ENCODE assay signal across 16 mouse cellular contexts in the genomic region with DNA sequence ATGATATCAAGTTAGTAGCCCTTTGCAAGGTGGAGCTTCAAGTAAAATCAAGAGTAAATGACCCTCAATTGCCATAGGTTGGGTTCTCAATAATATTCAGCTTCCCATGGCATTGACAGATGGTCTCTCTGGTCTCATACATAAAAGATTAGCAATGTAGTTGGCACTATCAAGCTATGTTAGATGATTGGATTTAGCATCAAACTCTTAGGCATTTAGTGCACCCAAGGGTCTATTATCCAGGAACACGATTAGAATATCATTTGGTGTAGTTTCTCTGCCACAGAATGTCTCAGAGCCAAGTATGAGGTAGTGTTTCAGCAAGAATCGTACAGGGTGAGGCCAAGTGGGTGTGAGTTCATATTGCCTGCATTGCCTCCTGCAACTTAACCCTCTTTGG.
DNase-seq lines count a peak whose midpoint lies in the region; ATAC-seq lines count a peak whose summit lies in the region.
"Had no signal": no experiment of that assay in that cellular context is flagged by ENCODE, and none has a peak within 500 bp of the region (broad histone marks: within the 10 kb centered on the region; RNA-seq: fewer than 3 reads in every experiment).

No protein-coding gene starts in this region.

- peak; percentile 36 for DNase-seq in heart, adult 11 months
- DNase-seq in mesoderm, embryonic 11.5 days (ENCODE audit: low read depth, low spot score): peak; percentile 22
- DNase-seq in frontal cortex, postnatal 36 days (ENCODE audit: low spot score in 2 of 2): no peak
- no peak for DNase-seq in thymus, postnatal 14 days
- DNase-seq: cerebellum, adult 11-12 months; kidney, adult 2 months; layer of hippocampus, postnatal 36 days; right cerebral cortex, postnatal 4 days; thymus, postnatal 25 days had no signal

- H3K4me3 ChIP-seq in heart, embryonic 11.5 days (ENCODE audit: low read depth, low read length): no peak overlapping the region
- H3K4me3 ChIP-seq in forebrain, embryonic 15.5 days: no peak overlapping the region
- no peak overlapping the region for H3K4me3 ChIP-seq in neural tube, embryonic 14.5 days (ENCODE audit: low read depth, low read length)
- H3K4me3 ChIP-seq: embryonic facial prominence, embryonic 13.5 days; liver, embryonic 12.5 days; lung, embryonic 15.5 days had no signal

- no peak overlapping the region for H3K9ac ChIP-seq in heart, embryonic 11.5 days (ENCODE audit: low read depth, low read length)
- H3K9ac ChIP-seq in forebrain, embryonic 15.5 days (replicated peaks): no peak overlapping the region
- no peak overlapping the region for H3K9ac ChIP-seq in neural tube, embryonic 14.5 days (replicated peaks; ENCODE audit: low read depth, low read length)
- H3K9ac ChIP-seq: embryonic facial prominence, embryonic 13.5 days; liver, embryonic 12.5 days; lung, embryonic 15.5 days had no signal

- H3K36me3 ChIP-seq in heart, embryonic 11.5 days (ENCODE audit: control insufficient read depth, insufficient read depth, low read length): no peaks in the 10 kb centered on the region
- H3K36me3 ChIP-seq in forebrain, embryonic 15.5 days: no peaks in the 10 kb centered on the region
- H3K36me3 ChIP-seq in neural tube, embryonic 14.5 days (ENCODE audit: control insufficient read depth, insufficient read depth, low read length): no peaks in the 10 kb centered on the region
- H3K36me3 ChIP-seq: embryonic facial prominence, embryonic 13.5 days; liver, embryonic 12.5 days; lung, embryonic 15.5 days had no signal

- H3K4me2 ChIP-seq in heart, embryonic 11.5 days: no peak overlapping the region
- H3K4me2 ChIP-seq in forebrain, embryonic 15.5 days (replicated peaks): no peak overlapping the region
- H3K4me2 ChIP-seq in neural tube, embryonic 14.5 days (ENCODE audit: low read depth, low read length): no peak overlapping the region
- H3K4me2 ChIP-seq: embryonic facial prominence, embryonic 13.5 days; liver, embryonic 12.5 days; lung, embryonic 15.5 days had no signal

- H3K27ac ChIP-seq in heart, embryonic 11.5 days (ENCODE audit: low read depth, low read length): no peak overlapping the region
- peak overlapping the region; percentile 89 for H3K27ac ChIP-seq in forebrain, embryonic 15.5 days (replicated peaks)
- peak overlapping the region; percentile 92 for H3K27ac ChIP-seq in neural tube, embryonic 14.5 days (ENCODE audit: low read depth, low read length)
- H3K27ac ChIP-seq: embryonic facial prominence, embryonic 13.5 days; liver, embryonic 12.5 days; lung, embryonic 15.5 days had no signal

- no peak for ATAC-seq in heart, embryonic 11.5 days (replicated peaks; ENCODE audit: insufficient number of reproducible peaks, low FRiP score, low TSS enrichment)
- ATAC-seq in forebrain, embryonic 15.5 days (replicated peaks): peak; percentile 21
- ATAC-seq in neural tube, embryonic 14.5 days (ENCODE audit: low read depth): peak; percentile 44; the same call in 1 of the 2 replicates
- ATAC-seq: liver, embryonic 12.5 days; Patski had no signal

- 60% methylated on average over 2 of the region's 2 CpGs for WGBS in heart, embryonic 11.5 days (ENCODE audit: insufficient replicate concordance)
- WGBS in forebrain, embryonic 15.5 days: 47% methylated on average over 2 of the region's 2 CpGs
- 24% methylated on average over 2 of the region's 2 CpGs for WGBS in neural tube, embryonic 14.5 days

- H3K4me1 ChIP-seq in heart, embryonic 11.5 days (ENCODE audit: control insufficient read depth, insufficient read depth, low read length): no peaks in the 10 kb centered on the region
- peaks cover 48% of the 10 kb centered on the region for H3K4me1 ChIP-seq in forebrain, embryonic 15.5 days
- H3K4me1 ChIP-seq in neural tube, embryonic 14.5 days (ENCODE audit: control insufficient read depth, insufficient read depth, low read length): peaks cover 33% of the 10 kb centered on the region
- H3K4me1 ChIP-seq: liver, embryonic 12.5 days; lung, embryonic 15.5 days had no signal

- H3K27me3 ChIP-seq in heart, embryonic 11.5 days (ENCODE audit: control insufficient read depth, insufficient read depth, low read length): no peaks in the 10 kb centered on the region
- no peaks in the 10 kb centered on the region for H3K27me3 ChIP-seq in forebrain, embryonic 15.5 days
- H3K27me3 ChIP-seq in neural tube, embryonic 14.5 days (ENCODE audit: control insufficient read depth, insufficient read depth, low read length): no peaks in the 10 kb centered on the region
- H3K27me3 ChIP-seq: embryonic facial prominence, embryonic 13.5 days; liver, embryonic 12.5 days; lung, embryonic 15.5 days; Patski had no signal

- H3K9me3 ChIP-seq in heart, embryonic 11.5 days (replicated peaks; ENCODE audit: control insufficient read depth, low read length): no peaks in the 10 kb centered on the region
- H3K9me3 ChIP-seq in forebrain, embryonic 15.5 days: no peaks in the 10 kb centered on the region
- H3K9me3 ChIP-seq in neural tube, embryonic 14.5 days (ENCODE audit: control insufficient read depth, low read length): no peaks in the 10 kb centered on the region
- H3K9me3 ChIP-seq: embryonic facial prominence, embryonic 13.5 days; liver, embryonic 12.5 days; lung, embryonic 15.5 days had no signal

Comparison
In these comparisons a context has a peak if more than half of its experiments do, and no peak if none do; other contexts are left out.
1. DNase-seq: peak in heart, adult 11 months (single experiment) and mesoderm, embryonic 11.5 days (single experiment); none in frontal cortex, postnatal 36 days (0 of 2) and thymus, postnatal 14 days (single experiment).